Mouse (Mus musculus) cortical plate, adult 2 months (tissue): Measurements from ENCODE around the gene Agtpbp1.

Experiments
- CTCF ChIP-seq: fragments of 200-500 bp; IDR thresholded peaks from 2 replicates; pipeline ENCODE4 v1.5.1; 2011; ENCODE audit warnings: mild to moderate bottlenecking, control low read depth, low read length; ENCODE audit not compliant: insufficient read depth; ENCODE audit errors: extremely low read depth
- POLR2A ChIP-seq: fragments of 200-500 bp; IDR thresholded peaks from 2 replicates; pipeline ENCODE4 v1.6.1; 2011; ENCODE audit warnings: mild to moderate bottlenecking, low read length, control low read depth; ENCODE audit not compliant: insufficient read depth; ENCODE audit errors: extremely low read depth

- TF ChIP-seq CTCF = no peak
- no peak for TF ChIP-seq POLR2A
Observed at GRCm38 (mm10) chr13:59554772-59555505, 30.1 kb downstream of the Agtpbp1 start.
